Mouse (Mus musculus) layer of hippocampus, postnatal 25 days (tissue): ENCODE data around the gene Msi2. TPM values are rescaled to one million over a fixed set of nuclear protein-coding genes. Genes with fewer than 3 reads are reported as not detected.

Source experiments
- DNase-seq, 2 experiments: peaks; one replicate each; pipeline ENCODE4 v3.0.0; 2022; ENCODE audit warnings: mixed read lengths in 2 of 2, low spot score in 1 of 2; ENCODE audit errors: extremely low spot score in 1 of 2
- total RNA-seq, 2 experiments: library from RNA; stranded (reverse); gene quantifications; 2 replicates each; pipeline ENCODE4 v1.2.3; 2021

The Msi2 gene
- total RNA-seq, 2 experiments from 2014 or later = 89.4 to 90.0 TPM

GRCm38 (mm10) chr11:88598848-88599175, 119.5 kb downstream of the Msi2 start:
- DNase-seq = no peak

- no peak for DNase-seq
These were observed 120.0 kb downstream of the Msi2 start for GRCm38 (mm10) chr11:88598150-88598847.

GRCm38 (mm10) chr11:88595616-88596015, 122.7 kb downstream of the Msi2 start:
- no peak for DNase-seq

GRCm38 (mm10) chr11:88594804-88595611, 123.3 kb downstream of the Msi2 start:
- no peak for DNase-seq

- no peak for DNase-seq
These were observed 124.3 kb downstream of the Msi2 start for GRCm38 (mm10) chr11:88594010-88594409.

GRCm38 (mm10) chr11:88592099-88592498, 126.2 kb downstream of the Msi2 start:
- no peak for DNase-seq

- no peak for DNase-seq
These were observed 127.7 kb downstream of the Msi2 start for GRCm38 (mm10) chr11:88590647-88591046.

- DNase-seq = no peak
These were observed 128.7 kb downstream of the Msi2 start for GRCm38 (mm10) chr11:88589641-88590040.

- no peak for DNase-seq
These were observed 129.6 kb downstream of the Msi2 start for GRCm38 (mm10) chr11:88588688-88589210.

GRCm38 (mm10) chr11:88587710-88588109, 130.6 kb downstream of the Msi2 start:
- DNase-seq = no peak

GRCm38 (mm10) chr11:88585880-88586279, 132.4 kb downstream of the Msi2 start:
- DNase-seq = no peak

GRCm38 (mm10) chr11:88585171-88585632, 133.1 kb downstream of the Msi2 start:
- DNase-seq = no peak

GRCm38 (mm10) chr11:88583866-88584265, 134.4 kb downstream of the Msi2 start:
- DNase-seq = no peak

GRCm38 (mm10) chr11:88583259-88583833, 135.0 kb downstream of the Msi2 start:
- no peak for DNase-seq

GRCm38 (mm10) chr11:88582781-88583180, 135.5 kb downstream of the Msi2 start:
- no peak for DNase-seq

GRCm38 (mm10) chr11:88582021-88582707, 136.1 kb downstream of the Msi2 start:
- no peak for DNase-seq

GRCm38 (mm10) chr11:88581375-88581774, 136.9 kb downstream of the Msi2 start:
- DNase-seq = no peak

GRCm38 (mm10) chr11:88578700-88579099, 139.6 kb downstream of the Msi2 start:
- no peak for DNase-seq

- no peak for DNase-seq
These were observed 141.2 kb downstream of the Msi2 start for GRCm38 (mm10) chr11:88577076-88577475.

- no peak for DNase-seq
These were observed 141.9 kb downstream of the Msi2 start for GRCm38 (mm10) chr11:88576233-88576998.
